Mouse (Mus musculus) lung, postnatal 0 days (tissue): ENCODE data around the gene Gna12.

Experiments
- CTCF ChIP-seq: IDR thresholded peaks from 2 replicates; pipeline ENCODE4 v1.5.1; 2016; ENCODE audit warnings: antibody characterized with exemption, mild to moderate bottlenecking
- EP300 ChIP-seq: IDR thresholded peaks from 2 replicates; pipeline ENCODE4 v1.6.1; 2016; ENCODE audit warnings: antibody characterized with exemption, mild to moderate bottlenecking, control low read depth

DNA sequence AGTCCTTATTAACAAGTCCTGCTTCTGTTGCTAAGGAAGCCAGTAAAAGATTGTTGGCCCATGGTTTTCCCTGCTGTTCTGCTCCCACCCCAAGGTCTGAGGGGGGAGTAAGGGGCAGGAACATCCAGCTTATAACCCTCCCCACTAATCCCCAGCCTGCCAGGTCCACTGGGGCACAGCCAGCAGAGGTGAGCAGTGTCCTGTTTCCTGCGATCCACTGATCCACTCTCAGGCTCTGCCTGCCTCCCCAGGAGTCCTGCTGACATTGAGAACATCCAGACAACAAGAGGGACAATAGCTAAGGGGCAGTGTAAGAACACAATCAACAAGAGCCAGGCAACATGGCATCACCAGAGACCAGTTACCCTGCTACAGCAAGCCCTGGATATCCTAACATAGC, 3.4 kb downstream of the Gna12 start:
- no peak for TF ChIP-seq CTCF
- TF ChIP-seq EP300 = no peak
